Mouse (Mus musculus) heart, postnatal 0 days (tissue): ENCODE data around the gene Cnpy1. TPM values are rescaled to one million over a fixed set of nuclear protein-coding genes. Genes with fewer than 3 reads are reported as not detected.

Source experiments
- ATAC-seq: fragments of 200-750 bp; cut with Nextera tagmentation; 2 replicates; pipeline ENCODE4 v1.8.0; 2017; ENCODE audit warnings: low read depth, moderate number of reproducible peaks, moderate library complexity; ENCODE audit not compliant: insufficient read depth
- DNase-seq: peaks from one replicate; pipeline ENCODE4 v3.0.0-alpha.2; 2016; ENCODE audit warnings: low spot score
- H3K27ac ChIP-seq: fragments of 300-500 bp; sonication (generic); 2 replicates; pipeline ENCODE4 v1.5.1; 2014; ENCODE audit warnings: low read depth, mild to moderate bottlenecking
- H3K27me3 ChIP-seq: fragments of 300-500 bp; sonication (generic); 2 replicates; pipeline ENCODE4 v1.6.1; 2014; ENCODE audit warnings: low read length, mixed read lengths; ENCODE audit not compliant: control insufficient read depth, insufficient read depth
- H3K36me3 ChIP-seq: fragments of 300-500 bp; sonication (generic); replicated peaks from 2 replicates; pipeline ENCODE4 v1.6.1; 2014; ENCODE audit warnings: low read length, mixed read lengths; ENCODE audit not compliant: control insufficient read depth, insufficient read depth
- H3K4me1 ChIP-seq: fragments of 300-500 bp; sonication (generic); 2 replicates; pipeline ENCODE4 v1.6.1; 2014; ENCODE audit warnings: antibody characterized with exemption; ENCODE audit not compliant: control insufficient read depth, insufficient read depth
- H3K4me2 ChIP-seq: fragments of 300-500 bp; sonication (generic); 2 replicates; pipeline ENCODE4 v1.6.1; 2014; ENCODE audit warnings: low read depth, mild to moderate bottlenecking, low read length, moderate library complexity
- H3K4me3 ChIP-seq: fragments of 300-500 bp; sonication (generic); 2 replicates; pipeline ENCODE4 v1.5.1; 2014; ENCODE audit warnings: low read depth, low read length
- H3K9ac ChIP-seq: fragments of 300-500 bp; sonication (generic); replicated peaks from 2 replicates; pipeline ENCODE4 v1.6.1; 2014; ENCODE audit warnings: low read depth, low read length, mixed read lengths
- H3K9me3 ChIP-seq: fragments of 300-500 bp; sonication (generic); replicated peaks from 2 replicates; pipeline ENCODE4 v1.6.1; 2016; ENCODE audit warnings: low read length; ENCODE audit not compliant: control insufficient read depth
- CTCF ChIP-seq: IDR thresholded peaks from 2 replicates; pipeline ENCODE4 v1.5.1; 2016; ENCODE audit warnings: antibody characterized with exemption, control low read depth, low read depth
- EP300 ChIP-seq: IDR thresholded peaks from 2 replicates; pipeline ENCODE4 v1.6.1; 2016; ENCODE audit warnings: antibody characterized with exemption, low read depth
- WGBS: fragments of 180-500 bp; shearing (Covaris S2); extraction: QIAGEN DNeasy Blood & Tissue Kit; methylation state at CpG from one replicate; pipeline ENCODE4 v1.1.7; 2014; 5-methylcytosine and 5-hydroxymethylcytosine counted together
- polyA plus RNA-seq: library from polyadenylated mRNA; unstranded; fragments of >200 nt; fragmentation: Nextera tagmentation; extraction: Ambion mirVana; gene quantifications from 2 replicates; pipeline ENCODE4 v1.2.1, GENCODE M21; 2015
- total RNA-seq: library from RNA; depleted of rRNA; stranded (reverse); fragments of >200 nt; gene quantifications from 2 replicates; pipeline ENCODE4 v1.2.3, GENCODE M21; 2014; ENCODE audit warnings: low replicate concordance

Cnpy1 gene
- total and polyA plus RNA-seq, 2 experiments from 2014 or later: not detected

- Histone ChIP-seq H3K4me2 (peak overlapping the region; percentile 60), H3K27ac (no peak overlapping the region), H3K4me3 (peak overlapping the region; percentile 47), H3K36me3 (no peaks in the 10 kb centered on the region), H3K4me1 (0 out of 2 replicates have a peak, but pooled peaks cover 4% of the 10 kb centered on the region), H3K9ac (no peak overlapping the region), H3K9me3 (no peaks in the 10 kb centered on the region), H3K27me3 (peaks cover 92% of the 10 kb centered on the region)
- DNase-seq (no peak), ATAC-seq (no peak)
- TF ChIP-seq CTCF (no peak), EP300 (no peak)
- 1% methylated on average over 79 of the region's 80 CpGs for WGBS
These were observed 35.8 kb downstream of the Cnpy1 start for GRCm38 (mm10) chr5:28209549-28210431.

GRCm38 (mm10) chr5:28208726-28209520 is 36.7 kb downstream of the Cnpy1 start:
- Histone ChIP-seq H3K27ac (no peak overlapping the region), H3K4me3 (peak overlapping the region; percentile 47; the same call in 1 of the 2 replicates), H3K4me1 (0 out of 2 replicates have a peak, but pooled peaks cover 4% of the 10 kb centered on the region), H3K27me3 (peaks cover 85% of the 10 kb centered on the region), H3K9ac (no peak overlapping the region), H3K36me3 (no peaks in the 10 kb centered on the region), H3K4me2 (no peak overlapping the region), H3K9me3 (no peaks in the 10 kb centered on the region)
- 13% methylated on average over 20 of the region's 20 CpGs for WGBS
- DNase-seq (no peak), ATAC-seq (no peak)
- no peak for TF ChIP-seq CTCF
- TF ChIP-seq EP300: no peak

GRCm38 (mm10) chr5:28207043-28207442 is 38.6 kb downstream of the Cnpy1 start:
- no peaks in the 10 kb centered on the region for H3K36me3 ChIP-seq
- WGBS: 62% methylated on average over 4 of the region's 4 CpGs
- H3K4me2 ChIP-seq: no peak overlapping the region
- TF ChIP-seq CTCF: no peak
- TF ChIP-seq EP300: no peak
- H3K4me3 ChIP-seq: no peak overlapping the region
- H3K27ac ChIP-seq: no peak overlapping the region
- H3K27me3 ChIP-seq: peaks cover 71% of the 10 kb centered on the region
- ATAC-seq (no peak), DNase-seq (no peak)
- H3K9ac ChIP-seq: no peak overlapping the region
- 0 out of 2 replicates have a peak, but pooled peaks cover 4% of the 10 kb centered on the region for H3K4me1 ChIP-seq
- no peaks in the 10 kb centered on the region for H3K9me3 ChIP-seq

GRCm38 (mm10) chr5:28206448-28206847 is 39.2 kb downstream of the Cnpy1 start:
- WGBS: 23% methylated on average over 4 of the region's 4 CpGs
- H3K27me3 ChIP-seq: peaks cover 71% of the 10 kb centered on the region

GRCm38 (mm10) chr5:28204678-28205077 is 40.9 kb downstream of the Cnpy1 start:
- no peaks in the 10 kb centered on the region for H3K9me3 ChIP-seq
- no peak overlapping the region for H3K9ac ChIP-seq
- H3K36me3 ChIP-seq: no peaks in the 10 kb centered on the region
- H3K4me2 ChIP-seq: no peak overlapping the region
- WGBS: 46% methylated on average over 2 of the region's 2 CpGs
- DNase-seq (no peak), ATAC-seq (no peak)
- no peak overlapping the region for H3K27ac ChIP-seq
- peaks cover 54% of the 10 kb centered on the region for H3K27me3 ChIP-seq
- 0 out of 2 replicates have a peak, but pooled peaks cover 1% of the 10 kb centered on the region for H3K4me1 ChIP-seq
- H3K4me3 ChIP-seq: no peak overlapping the region
- no peak for TF ChIP-seq CTCF

More at GRCm38 (mm10) chr5:28206448-28206847, 39.2 kb downstream of the Cnpy1 start:
- Histone ChIP-seq H3K36me3 (no peaks in the 10 kb centered on the region), H3K9ac (no peak overlapping the region), H3K4me2 (no peak overlapping the region), H3K4me3 (no peak overlapping the region), H3K9me3 (no peaks in the 10 kb centered on the region), H3K27ac (no peak overlapping the region), H3K4me1 (0 out of 2 replicates have a peak, but pooled peaks cover 4% of the 10 kb centered on the region)
- no peak for ATAC-seq
- no peak for TF ChIP-seq CTCF
- DNase-seq: no peak
